Mouse (Mus musculus) limb, embryonic 12.5 days (tissue): ENCODE data around the gene Rgl1. TPM values are rescaled to one million over a fixed set of nuclear protein-coding genes. Genes with fewer than 3 reads are reported as not detected.
A peak's percentile ranks its signal among the peaks of the same experiment; 100 is the strongest.

ENCODE experiments used
- ATAC-seq: fragments of 200-750 bp; cut with Nextera tagmentation; 2 replicates; pipeline ENCODE4 v1.8.0; 2017; ENCODE audit warnings: low read depth, moderate TSS enrichment; ENCODE audit not compliant: insufficient number of reproducible peaks, insufficient read depth, low FRiP score, low TSS enrichment
- H3K27ac ChIP-seq: fragments of 300-500 bp; sonication (generic); 2 replicates; pipeline ENCODE4 v1.5.1; 2016; ENCODE audit warnings: mild to moderate bottlenecking, moderate library complexity
- H3K27me3 ChIP-seq: fragments of 300-500 bp; sonication (generic); 2 replicates; pipeline ENCODE4 v1.6.1; 2016; ENCODE audit warnings: mild to moderate bottlenecking, moderate library complexity
- H3K36me3 ChIP-seq: fragments of 300-500 bp; sonication (generic); 2 replicates; pipeline ENCODE4 v1.6.1; 2016; ENCODE audit warnings: mild to moderate bottlenecking, moderate library complexity
- H3K4me1 ChIP-seq: fragments of 300-500 bp; sonication (generic); replicated peaks from 2 replicates; pipeline ENCODE4 v1.6.1; 2016
- H3K4me2 ChIP-seq: fragments of 300-500 bp; sonication (generic); 2 replicates; pipeline ENCODE4 v1.6.1; 2016; ENCODE audit warnings: mild to moderate bottlenecking, moderate library complexity
- H3K4me3 ChIP-seq: fragments of 300-500 bp; sonication (generic); replicated peaks from 2 replicates; pipeline ENCODE4 v1.5.1; 2016; ENCODE audit warnings: mild to moderate bottlenecking
- H3K9ac ChIP-seq: fragments of 300-500 bp; sonication (generic); replicated peaks from 2 replicates; pipeline ENCODE4 v1.6.1; 2016; ENCODE audit warnings: mild to moderate bottlenecking, moderate library complexity
- H3K9me3 ChIP-seq: fragments of 300-500 bp; sonication (generic); 2 replicates; pipeline ENCODE4 v1.6.1; 2016; ENCODE audit warnings: mild to moderate bottlenecking, moderate library complexity
- WGBS: fragments of 180-500 bp; shearing (Covaris S2); methylation state at CpG from one replicate; pipeline ENCODE4 v1.1.7; 2016; 5-methylcytosine and 5-hydroxymethylcytosine counted together
- polyA plus RNA-seq: library from polyadenylated mRNA; unstranded; fragments of >200 nt; fragmentation: Nextera tagmentation; extraction: Ambion mirVana; gene quantifications from 2 replicates; pipeline ENCODE4 v1.2.1, GENCODE M21; 2016

The Rgl1 gene
- polyA plus RNA-seq, 1 experiment from 2014 or later: 24.5 TPM

DNA sequence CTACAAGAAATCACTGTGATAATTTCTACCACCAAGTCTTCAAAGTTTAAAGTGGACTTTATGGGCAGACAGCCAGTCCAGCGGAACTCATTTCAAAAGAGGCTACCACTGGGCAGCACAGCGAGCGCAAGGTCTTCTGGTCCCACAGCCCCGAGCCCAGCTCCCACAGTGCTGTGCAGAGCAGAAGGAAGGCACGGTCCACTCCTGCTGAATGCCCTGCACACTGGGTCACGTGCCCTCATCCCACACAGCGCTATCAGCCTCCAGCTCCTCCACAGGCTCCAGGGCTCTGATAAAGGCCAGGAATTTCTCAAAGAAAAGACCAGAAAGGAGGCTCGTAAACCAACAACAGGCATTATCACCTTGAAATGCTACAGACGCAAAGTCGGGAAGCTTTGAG is 156.6 kb downstream of the Rgl1 start:
- Histone ChIP-seq H3K27ac (no peak overlapping the region; the same call in 1 of the 2 replicates), H3K9me3 (no peaks in the 10 kb centered on the region), H3K4me3 (no peak overlapping the region), H3K36me3 (peaks cover 8% of the 10 kb centered on the region; the same call in 1 of the 2 replicates), H3K27me3 (no peaks in the 10 kb centered on the region), H3K9ac (no peak overlapping the region), H3K4me2 (no peak overlapping the region), H3K4me1 (peaks cover 24% of the 10 kb centered on the region)
- no peak; the same call in 1 of the 2 replicates for ATAC-seq
- 67% methylated on average over 10 of the region's 10 CpGs for WGBS

DNA sequence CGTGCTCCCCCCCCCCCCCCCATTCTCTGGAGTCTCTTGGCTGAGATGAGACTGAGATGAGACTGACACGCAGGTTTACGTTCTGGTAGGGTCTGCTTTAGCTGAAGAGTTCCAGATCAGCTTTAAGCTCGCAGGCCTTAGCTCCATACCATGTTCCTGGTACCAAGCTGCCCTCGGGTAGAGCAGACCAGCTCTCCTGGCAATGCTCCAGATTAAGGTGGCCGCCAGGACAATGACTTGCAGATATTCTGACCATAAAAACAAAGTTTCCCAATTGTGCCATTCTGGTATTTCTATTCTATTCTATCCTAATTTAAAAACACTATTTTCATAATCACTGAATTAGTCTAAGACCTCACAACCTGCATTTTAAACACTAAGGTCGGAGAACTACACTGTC is 157.1 kb downstream of the Rgl1 start:
- H3K36me3 ChIP-seq: peaks cover 8% of the 10 kb centered on the region; the same call in 1 of the 2 replicates
- no peak overlapping the region for H3K4me3 ChIP-seq
- no peaks in the 10 kb centered on the region for H3K9me3 ChIP-seq
- no peak overlapping the region for H3K27ac ChIP-seq
- no peak for ATAC-seq
- no peaks in the 10 kb centered on the region for H3K27me3 ChIP-seq
- H3K4me2 ChIP-seq: no peak overlapping the region
- WGBS: 80% methylated on average over 7 of the region's 7 CpGs
- no peak overlapping the region for H3K9ac ChIP-seq
- peaks cover 23% of the 10 kb centered on the region for H3K4me1 ChIP-seq

DNA sequence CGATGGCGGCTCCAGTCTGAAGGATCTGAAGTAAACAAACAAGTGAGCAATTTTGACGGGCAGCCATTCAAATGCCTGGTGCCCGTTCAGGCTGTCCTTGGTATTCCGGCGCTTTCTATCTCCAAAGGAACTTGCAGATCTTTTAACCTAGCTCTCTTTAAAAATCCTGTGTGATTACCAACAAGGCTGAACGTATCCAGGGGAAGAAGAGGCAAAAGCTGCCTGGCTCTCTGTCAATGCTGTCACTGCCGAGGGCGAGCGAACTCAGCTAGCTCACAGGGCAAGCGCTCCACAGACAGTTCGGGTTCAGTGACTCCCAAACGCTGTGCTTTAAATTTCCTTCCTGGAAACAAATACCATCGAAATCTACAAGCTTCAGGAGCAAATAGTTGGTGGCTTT is 158.4 kb downstream of the Rgl1 start:
- peaks cover 3% of the 10 kb centered on the region; the same call in 1 of the 2 replicates for H3K36me3 ChIP-seq
- ATAC-seq: no peak

DNA sequence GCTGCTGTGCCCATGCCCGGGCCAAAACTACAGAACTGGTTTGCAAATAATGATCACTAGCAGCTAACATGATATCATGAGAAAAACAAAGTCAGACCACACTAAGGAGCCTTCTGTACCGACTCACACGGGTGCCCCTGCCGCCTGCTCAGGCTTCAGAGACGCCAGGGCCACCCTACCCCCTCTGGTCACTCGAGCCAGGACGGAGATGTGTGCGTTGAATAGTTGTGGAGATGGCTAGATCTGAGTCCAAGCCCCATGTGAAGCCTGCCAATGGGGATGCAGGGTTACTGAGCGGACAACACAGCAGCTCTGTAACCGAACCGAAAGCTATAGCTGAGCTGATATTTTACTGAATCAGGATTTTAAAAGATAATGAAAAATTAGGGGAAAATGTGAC is 159.4 kb downstream of the Rgl1 start:
- WGBS: 93% methylated on average over 11 of the region's 11 CpGs
- no peak overlapping the region for H3K4me3 ChIP-seq
- H3K27ac ChIP-seq: no peak overlapping the region
- peaks cover 23% of the 10 kb centered on the region for H3K4me1 ChIP-seq
- no peaks in the 10 kb centered on the region for H3K9me3 ChIP-seq
- ATAC-seq: no peak
- no peaks in the 10 kb centered on the region for H3K27me3 ChIP-seq
- no peaks in the 10 kb centered on the region for H3K36me3 ChIP-seq
- H3K4me2 ChIP-seq: no peak overlapping the region
- no peak overlapping the region for H3K9ac ChIP-seq

More for the DNA sequence above, 158.4 kb downstream of the Rgl1 start:
- H3K27me3 ChIP-seq: no peaks in the 10 kb centered on the region
- no peaks in the 10 kb centered on the region for H3K9me3 ChIP-seq
- no peak overlapping the region for H3K9ac ChIP-seq
- H3K27ac ChIP-seq: peak overlapping the region; percentile 35; the same call in 1 of the 2 replicates
- H3K4me2 ChIP-seq: no peak overlapping the region
- peaks cover 23% of the 10 kb centered on the region for H3K4me1 ChIP-seq
- no peak overlapping the region for H3K4me3 ChIP-seq
- 80% methylated on average over 14 of the region's 14 CpGs for WGBS

DNA sequence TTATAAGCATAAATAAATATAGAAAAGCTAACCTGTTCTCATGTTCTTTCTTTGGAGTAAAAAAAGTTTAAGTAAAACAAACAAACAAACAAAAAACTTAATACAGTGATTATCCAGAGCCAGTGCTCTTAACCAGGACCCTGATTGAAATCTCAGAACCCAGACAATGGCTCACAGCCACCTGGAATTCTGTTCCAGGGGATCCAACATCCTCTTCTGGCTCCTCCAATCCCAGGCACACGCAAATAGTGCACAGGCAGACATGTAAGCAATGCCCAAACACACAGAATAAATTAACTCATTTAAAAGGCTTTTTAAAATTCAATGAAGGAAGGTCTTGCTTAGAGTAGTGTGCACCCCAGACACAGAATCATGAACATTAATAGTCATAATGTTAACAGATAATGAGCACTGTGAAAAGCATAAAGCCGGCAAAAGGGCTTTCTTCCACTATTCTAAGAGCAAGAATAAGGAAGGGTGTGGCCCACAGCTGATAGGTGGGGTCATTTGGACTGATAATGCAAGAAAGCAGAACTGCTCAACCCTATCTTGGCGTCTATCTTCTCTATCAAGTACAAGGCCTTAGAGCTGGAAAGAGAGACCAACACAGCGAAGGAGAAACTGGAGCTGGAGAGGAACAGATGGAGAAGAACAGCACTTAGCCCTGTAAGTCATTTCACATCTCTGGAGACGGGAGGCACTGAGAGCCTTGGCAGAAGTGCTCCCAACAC is 160.1 kb downstream of the Rgl1 start:
- no peak for ATAC-seq
- Histone ChIP-seq H3K4me3 (no peak overlapping the region), H3K36me3 (no peaks in the 10 kb centered on the region), H3K27ac (no peak overlapping the region), H3K27me3 (no peaks in the 10 kb centered on the region), H3K4me2 (no peak overlapping the region), H3K9me3 (no peaks in the 10 kb centered on the region), H3K9ac (no peak overlapping the region), H3K4me1 (peaks cover 23% of the 10 kb centered on the region)
- 81% methylated on average over 5 of the region's 5 CpGs for WGBS

DNA sequence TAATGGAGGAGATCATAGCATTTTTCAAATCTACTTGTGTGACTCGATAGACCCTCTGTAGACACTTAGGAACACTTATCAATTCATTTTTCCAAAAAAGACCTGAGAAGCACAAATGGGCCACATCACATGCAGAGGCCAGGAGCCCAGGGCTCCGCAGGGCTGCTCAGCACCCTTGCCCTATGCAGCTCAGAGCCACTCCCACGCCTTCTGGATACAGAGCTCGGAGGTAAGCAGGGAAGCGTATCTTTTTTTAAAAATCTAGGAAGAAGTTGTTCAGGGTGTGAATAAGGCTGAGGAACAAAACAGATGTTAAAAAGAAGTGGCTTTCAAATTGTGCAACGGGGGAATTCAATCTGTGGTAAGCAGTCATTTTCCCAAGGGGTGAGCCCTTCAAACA is 162.0 kb downstream of the Rgl1 start:
- Histone ChIP-seq H3K9ac (no peak overlapping the region), H3K9me3 (no peaks in the 10 kb centered on the region), H3K4me2 (no peak overlapping the region), H3K4me3 (no peak overlapping the region), H3K36me3 (no peaks in the 10 kb centered on the region), H3K4me1 (peaks cover 10% of the 10 kb centered on the region), H3K27me3 (no peaks in the 10 kb centered on the region), H3K27ac (no peak overlapping the region)
- 82% methylated on average over 6 of the region's 6 CpGs for WGBS
- ATAC-seq: no peak

DNA sequence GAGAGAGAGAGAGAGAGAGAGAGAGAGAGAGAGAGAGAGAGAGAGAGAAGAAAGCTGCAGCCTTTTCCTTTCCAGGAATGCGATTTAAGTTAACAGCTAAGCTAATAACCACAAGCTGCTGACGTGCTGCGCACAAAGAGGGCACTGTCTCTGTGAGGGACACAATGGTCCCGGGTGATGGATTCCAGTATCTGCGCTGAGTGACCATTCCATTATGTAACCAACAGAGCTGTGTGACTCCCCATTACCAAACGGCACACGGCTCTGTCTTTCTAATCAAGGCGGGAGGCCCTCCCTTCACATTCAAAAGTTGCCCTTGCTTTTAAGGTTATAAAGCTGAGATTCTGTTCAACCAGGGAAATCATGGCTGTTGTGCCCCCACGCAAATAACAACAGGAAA is 162.5 kb downstream of the Rgl1 start:
- no peak overlapping the region for H3K27ac ChIP-seq
- H3K9ac ChIP-seq: no peak overlapping the region
- no peak for ATAC-seq
- no peaks in the 10 kb centered on the region for H3K36me3 ChIP-seq
- H3K4me1 ChIP-seq: peaks cover 9% of the 10 kb centered on the region
- H3K4me3 ChIP-seq: no peak overlapping the region
- 84% methylated on average over 9 of the region's 9 CpGs for WGBS
- H3K4me2 ChIP-seq: no peak overlapping the region
- no peaks in the 10 kb centered on the region for H3K27me3 ChIP-seq
- no peaks in the 10 kb centered on the region for H3K9me3 ChIP-seq

DNA sequence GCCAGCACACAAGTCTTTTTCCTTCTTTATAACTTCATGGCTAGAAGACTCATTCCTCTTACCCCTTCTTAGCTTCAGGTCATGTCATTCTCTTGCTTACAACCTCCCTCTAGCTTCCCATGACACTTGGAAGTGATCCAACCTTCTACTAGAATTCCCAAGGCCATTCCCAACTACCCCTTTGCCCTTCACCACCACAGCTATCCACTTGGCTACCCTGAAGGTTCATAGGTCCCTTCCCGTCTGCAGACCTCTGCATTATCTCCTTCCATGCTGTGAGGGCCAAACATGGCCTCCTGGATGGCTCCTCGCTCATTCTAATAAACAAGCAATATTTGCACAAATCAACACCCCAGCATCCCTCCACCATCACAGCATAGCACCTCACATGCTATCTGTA is 165.7 kb downstream of the Rgl1 start:
- Histone ChIP-seq H3K4me1 (no peaks in the 10 kb centered on the region), H3K27ac (no peak overlapping the region), H3K9ac (no peak overlapping the region), H3K36me3 (no peaks in the 10 kb centered on the region), H3K27me3 (no peaks in the 10 kb centered on the region), H3K9me3 (no peaks in the 10 kb centered on the region), H3K4me2 (no peak overlapping the region), H3K4me3 (no peak overlapping the region)
- 86% methylated on average over 2 of the region's 2 CpGs for WGBS
- ATAC-seq: no peak

DNA sequence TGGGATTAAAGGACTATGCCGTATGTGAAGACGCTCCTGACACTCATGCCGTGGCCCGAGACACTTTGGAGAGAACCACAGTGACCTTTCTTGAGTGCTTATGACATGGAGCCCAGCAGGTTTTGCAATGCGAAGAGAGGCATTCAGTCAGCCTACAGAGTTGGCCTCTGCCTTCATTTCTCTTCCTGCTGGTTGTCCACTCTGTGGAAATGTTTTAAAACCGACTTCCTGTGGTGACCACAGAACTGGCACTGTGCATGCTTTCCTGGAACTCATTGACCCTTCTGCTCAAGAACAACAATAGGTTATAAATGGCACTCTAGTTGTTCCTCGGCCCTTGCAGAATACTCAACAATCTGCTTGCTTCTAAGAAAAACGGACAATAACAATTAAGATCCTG is 166.8 kb downstream of the Rgl1 start:
- Histone ChIP-seq H3K27ac (no peak overlapping the region), H3K9me3 (no peaks in the 10 kb centered on the region), H3K4me3 (no peak overlapping the region), H3K36me3 (no peaks in the 10 kb centered on the region), H3K4me2 (no peak overlapping the region), H3K9ac (no peak overlapping the region), H3K27me3 (no peaks in the 10 kb centered on the region), H3K4me1 (peaks cover 7% of the 10 kb centered on the region)
- ATAC-seq: no peak
- WGBS: 89% methylated on average over 8 of the region's 8 CpGs

DNA sequence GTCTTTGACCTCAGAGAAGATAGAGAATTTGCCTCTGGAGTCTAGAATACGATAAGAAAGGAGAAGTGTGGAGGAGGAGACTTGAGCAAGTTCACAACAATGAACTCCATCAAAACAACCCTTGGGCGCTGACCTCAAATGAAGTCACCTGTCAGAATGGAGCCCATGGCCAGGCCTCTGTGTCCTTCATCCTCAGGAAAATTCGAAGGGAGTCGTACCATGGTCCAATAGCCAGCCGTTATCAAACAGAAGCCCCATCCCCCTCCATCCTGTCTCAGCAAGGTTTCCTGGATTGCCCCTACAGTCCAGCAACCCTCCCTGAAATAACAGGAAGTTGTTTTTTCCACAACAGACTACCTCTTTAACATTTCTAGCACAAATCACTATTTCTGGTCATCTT is 171.5 kb downstream of the Rgl1 start:
- no peak overlapping the region for H3K4me3 ChIP-seq
- H3K27me3 ChIP-seq: no peaks in the 10 kb centered on the region
- H3K4me2 ChIP-seq: no peak overlapping the region
- H3K27ac ChIP-seq: no peak overlapping the region
- H3K4me1 ChIP-seq: peaks cover 21% of the 10 kb centered on the region
- WGBS: 78% methylated on average over 5 of the region's 5 CpGs
- H3K36me3 ChIP-seq: peaks cover 4% of the 10 kb centered on the region; the same call in 1 of the 2 replicates
- no peak for ATAC-seq
- H3K9ac ChIP-seq: no peak overlapping the region
- no peaks in the 10 kb centered on the region for H3K9me3 ChIP-seq

DNA sequence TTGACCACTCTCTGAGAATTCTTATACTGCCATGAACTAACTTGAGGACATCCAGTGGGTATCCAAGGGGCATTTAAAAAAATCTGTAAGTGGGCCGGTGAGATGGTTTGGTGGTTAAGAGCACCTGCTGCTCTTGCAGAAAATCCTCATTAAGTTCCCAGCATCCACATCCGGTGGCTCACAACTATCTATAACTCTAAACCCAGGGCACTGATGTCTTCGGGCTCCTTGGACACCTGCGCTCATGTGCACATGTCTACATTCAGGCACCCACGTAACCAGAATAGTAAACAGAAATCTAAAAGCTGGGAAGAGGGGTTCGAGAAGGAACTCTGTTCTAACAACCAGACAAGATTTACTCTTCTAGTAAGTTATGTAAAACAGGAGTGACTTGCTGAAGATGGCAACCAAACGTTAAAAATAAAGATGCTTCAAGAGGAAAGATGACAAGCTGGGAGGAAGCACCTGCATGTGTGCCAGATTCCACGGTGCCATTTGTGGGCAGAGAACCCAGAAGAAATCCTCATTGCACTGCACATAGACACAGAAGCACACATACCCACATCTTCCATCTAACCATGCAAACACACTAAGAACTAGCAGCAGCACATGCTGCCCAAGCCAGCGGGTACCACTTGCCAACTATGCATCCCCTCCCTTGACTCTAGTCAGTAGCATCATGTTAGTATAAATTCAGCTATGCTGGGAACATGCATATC is 172.2 kb downstream of the Rgl1 start:
- ATAC-seq: no peak
- Histone ChIP-seq H3K4me1 (peaks cover 28% of the 10 kb centered on the region), H3K27ac (no peak overlapping the region), H3K9ac (no peak overlapping the region), H3K4me2 (no peak overlapping the region), H3K27me3 (no peaks in the 10 kb centered on the region), H3K9me3 (no peaks in the 10 kb centered on the region), H3K4me3 (no peak overlapping the region), H3K36me3 (peaks cover 4% of the 10 kb centered on the region; the same call in 1 of the 2 replicates)
- WGBS: 84% methylated on average over 9 of the region's 9 CpGs
